Mouse (Mus musculus) myocyte (in vitro differentiated cells): ENCODE data around the gene Plvap.

Source experiments
- CEBPB ChIP-seq: IDR thresholded peaks from 2 replicates; pipeline ENCODE4 v1.6.1; 2011; ENCODE audit warnings: mild to moderate bottlenecking, moderate library complexity; ENCODE audit not compliant: poor library complexity, insufficient read depth, severe bottlenecking
- E2F4 ChIP-seq: IDR thresholded peaks from one replicate; pipeline ENCODE4 v1.6.1; 2011; ENCODE audit warnings: mild to moderate bottlenecking, control low read depth, moderate library complexity; ENCODE audit not compliant: insufficient read depth
- MAX ChIP-seq: IDR thresholded peaks from one replicate; pipeline ENCODE4 v1.6.1; 2011; ENCODE audit warnings: low read depth, mild to moderate bottlenecking, control low read depth
- MYOD1 ChIP-seq, 3 experiments: IDR thresholded peaks; one replicate each; pipeline ENCODE4 v1.6.1; 2011; ENCODE audit warnings: control low read depth in 2 of 3, low read depth in 2 of 3, mild to moderate bottlenecking in 2 of 3, moderate library complexity in 1 of 3; ENCODE audit not compliant: insufficient read length in 2 of 3, control insufficient read depth in 1 of 3
- MYOG ChIP-seq, 3 experiments: IDR thresholded peaks; one replicate each; pipeline ENCODE4 v1.6.1; 2011; ENCODE audit warnings: control low read depth in 2 of 3, low read depth in 2 of 3, mild to moderate bottlenecking in 2 of 3; ENCODE audit not compliant: insufficient read length in 2 of 3, control insufficient read depth in 1 of 3, insufficient read depth in 1 of 3
- POLR2A ChIP-seq: IDR thresholded peaks from one replicate; pipeline ENCODE4 v1.6.1; 2011; ENCODE audit warnings: low read depth, mild to moderate bottlenecking, control low read depth, moderate library complexity; ENCODE audit not compliant: insufficient read length
- POLR2AphosphoS2 ChIP-seq: IDR thresholded peaks from one replicate; pipeline ENCODE4 v1.6.1; 2011; ENCODE audit warnings: low read depth, control low read depth; ENCODE audit not compliant: insufficient read length
- REST ChIP-seq: IDR thresholded peaks from one replicate; pipeline ENCODE4 v1.6.1; 2011; ENCODE audit warnings: mild to moderate bottlenecking, control low read depth, moderate library complexity; ENCODE audit not compliant: insufficient read depth, insufficient read length
- SRF ChIP-seq: IDR thresholded peaks from one replicate; pipeline ENCODE4 v1.6.1; 2011; ENCODE audit warnings: low read depth; ENCODE audit not compliant: control insufficient read depth, insufficient read length
- TCF12 ChIP-seq: IDR thresholded peaks from one replicate; pipeline ENCODE4 v1.6.1; 2011; ENCODE audit warnings: mild to moderate bottlenecking, control low read depth; ENCODE audit not compliant: poor library complexity, insufficient read depth, severe bottlenecking
- TCF3 ChIP-seq: IDR thresholded peaks from one replicate; pipeline ENCODE4 v1.6.1; 2011; ENCODE audit warnings: low read depth, control low read depth; ENCODE audit not compliant: insufficient read length
- USF1 ChIP-seq: IDR thresholded peaks from one replicate; pipeline ENCODE4 v1.6.1; 2011; ENCODE audit warnings: low read depth, mild to moderate bottlenecking, control low read depth, moderate library complexity

- peak in 2 of 3 experiments; percentile 54 to 81 for TF ChIP-seq MYOD1 (IDR thresholded peaks at IDR 0.05; ENCODE audit: control insufficient read depth in 1 of 3, insufficient read length in 2 of 3, low read depth in 2 of 3)
- no peak for TF ChIP-seq USF1
- no peak for TF ChIP-seq POLR2A
- no peak for TF ChIP-seq SRF
- TF ChIP-seq CEBPB = no peak
- peak; percentile 83 for TF ChIP-seq POLR2AphosphoS2
- TF ChIP-seq MYOG (IDR thresholded peaks at IDR 0.05; ENCODE audit: control insufficient read depth in 1 of 3, insufficient read depth in 1 of 3, insufficient read length in 2 of 3, low read depth in 2 of 3) = peak in 2 of 3 experiments; percentile 44 to 75
- no peak for TF ChIP-seq E2F4
- TF ChIP-seq TCF12 = no peak
- TF ChIP-seq REST = no peak
- TF ChIP-seq MAX = no peak
- TF ChIP-seq TCF3 = no peak
Measured at GRCm38 (mm10) chr8:71497881-71498501, 13.6 kb downstream of the Plvap start.
